23 mouse cellular contexts compared by ENCODE assay signal in the genomic region with DNA sequence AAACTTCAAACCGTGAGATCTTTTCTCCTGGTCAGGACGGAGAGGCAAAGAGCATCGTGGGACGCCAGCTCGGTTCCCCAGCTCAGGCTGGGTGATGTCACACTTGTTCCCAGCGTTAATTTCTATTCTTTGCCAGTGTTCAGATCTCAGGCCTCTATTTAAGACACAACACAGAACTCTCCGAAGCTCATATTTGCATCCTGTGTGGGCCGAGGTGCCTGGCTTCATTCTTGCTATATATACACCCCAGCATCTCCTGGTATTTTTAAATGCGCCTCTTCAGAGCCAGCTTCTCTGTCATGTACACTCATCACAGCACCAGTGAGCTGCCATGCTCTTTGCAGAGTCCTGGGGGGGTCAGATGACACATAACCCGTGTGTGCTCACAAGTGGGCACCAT.
DNase-seq lines count a peak whose midpoint lies in the region; TF ChIP-seq lines count a peak whose summit lies in the region.
"Had no signal": no experiment of that assay in that cellular context is flagged by ENCODE, and none has a peak within 500 bp of the region (broad histone marks: within the 10 kb centered on the region; RNA-seq: fewer than 3 reads in every experiment).

No protein-coding gene starts in this region.

- H3K4me3 ChIP-seq in layer of hippocampus, adult 2 months: no peak overlapping the region
- H3K4me3 ChIP-seq: embryonic facial prominence, embryonic 13.5 days; forebrain, embryonic 15.5 days; heart, embryonic 13.5 days; hindbrain, embryonic 15.5 days; intestine, embryonic 15.5 days; liver, embryonic 12.5 days; midbrain, embryonic 10.5 days had no signal

- peak in 1 of 2 experiments; percentile 26 for DNase-seq in layer of hippocampus, adult 2 months (ENCODE audit: low spot score in 2 of 2)
- DNase-seq in layer of hippocampus, postnatal 25 days (ENCODE audit: extremely low spot score in 1 of 2, low spot score in 1 of 2): no peak
- peak; percentile 83 to 84 for DNase-seq in frontal cortex, adult 2 months (ENCODE audit: extremely low spot score in 1 of 2, low spot score in 1 of 2)
- DNase-seq in left cerebral cortex, postnatal 25 days (ENCODE audit: low spot score in 2 of 2): peak; percentile 74 to 96
- peak; percentile 74 to 92 for DNase-seq in right cerebral cortex, postnatal 36 days (ENCODE audit: low spot score in 2 of 2)
- no peak for DNase-seq in gastrocnemius, adult 8-10 months (ENCODE audit: low spot score in 2 of 2)
- DNase-seq in kidney, adult 9 months: no peak
- DNase-seq: adrenal gland, postnatal 10 days; cerebellum, adult 11 months; cerebellum, postnatal 10 days; gastrocnemius, postnatal 10 days; heart, adult 11 months; heart, postnatal 4 days; lung, embryonic 14.5 days; lung, postnatal 4 days had no signal

- H3K27ac ChIP-seq in layer of hippocampus, adult 2 months: peak overlapping the region; percentile 60; the same call in 1 of the 2 replicates
- H3K27ac ChIP-seq: embryonic facial prominence, embryonic 13.5 days; forebrain, embryonic 15.5 days; heart, embryonic 13.5 days; hindbrain, embryonic 15.5 days; intestine, embryonic 15.5 days; liver, embryonic 12.5 days; midbrain, embryonic 10.5 days; stomach, postnatal 0 days had no signal

- intact Hi-C loops in left cerebral cortex, postnatal 25 days (cut with DNase I): loop anchor here (2.0 to 5.0 kb wide), 4 partner anchors 16 to 62 kb away; no protein-coding TSS in a partner anchor

- TF ChIP-seq CTCF in layer of hippocampus, adult 2 months (conservative IDR thresholded peaks at IDR 0.05): no peak

Comparison
In these comparisons a context has a peak if more than half of its experiments do, and no peak if none do; other contexts are left out.
1. DNase-seq: peak in frontal cortex, adult 2 months (2 of 2), left cerebral cortex, postnatal 25 days (2 of 2) and right cerebral cortex, postnatal 36 days (2 of 2); none in layer of hippocampus, postnatal 25 days (0 of 2), gastrocnemius, adult 8-10 months (0 of 2) and kidney, adult 9 months (single experiment).